Mouse (Mus musculus) left cerebral cortex, postnatal 36 days (tissue): ENCODE measurements around the gene Plcb2. TPM values are rescaled to one million over a fixed set of nuclear protein-coding genes. Genes with fewer than 3 reads are reported as not detected.

Source experiments
- DNase-seq, 2 experiments: peaks; one replicate each; pipeline ENCODE4 v3.0.0; 2021 to 2022; ENCODE audit warnings: low spot score in 2 of 2, mixed read lengths in 1 of 2
- intact Hi-C: fragments of 180-260 bp; cut with DNase I; formaldehyde crosslinking; loops from one replicate; pipeline ENCODE4 v1.15.1; 2025
- total RNA-seq, 2 experiments: library from RNA; stranded (reverse); gene quantifications; 2 replicates each; pipeline ENCODE4 v1.2.3; 2021

Plcb2 gene
- total RNA-seq, 2 experiments from 2014 or later = 2.4 to 3.4 TPM

DNA sequence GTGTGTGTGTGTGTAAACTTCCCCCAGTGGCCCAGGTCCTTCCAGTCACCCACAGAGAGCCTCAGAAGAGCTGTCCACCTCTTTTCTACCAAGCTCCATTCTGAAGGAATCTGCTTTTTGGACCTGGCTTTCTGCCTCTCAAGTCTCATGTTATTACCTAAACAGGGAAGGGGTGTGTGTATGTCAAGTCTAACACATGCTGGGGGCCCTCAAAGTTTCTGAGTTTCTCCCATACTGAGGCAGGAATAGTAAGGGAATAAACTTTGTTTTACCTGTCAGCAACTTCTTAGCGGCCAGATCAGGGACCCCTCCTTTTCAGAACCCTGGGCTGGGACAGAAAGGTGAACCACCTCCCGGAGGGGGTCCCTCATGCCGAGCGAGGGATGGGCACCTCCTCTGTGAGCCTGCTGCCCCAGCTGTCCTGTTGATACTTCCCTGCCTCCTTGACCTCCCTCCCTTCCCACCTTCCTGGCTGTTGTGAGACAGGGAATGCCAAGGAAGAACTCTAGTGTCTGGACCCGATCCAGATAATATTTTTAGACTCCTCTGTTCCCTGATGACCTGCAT lies 30.8 kb downstream of the Plcb2 start:
- DNase-seq = no peak
- intact Hi-C loops = loop anchor here (5.0 kb wide), 1 partner anchor 210 kb away; no protein-coding TSS in a partner anchor

DNA sequence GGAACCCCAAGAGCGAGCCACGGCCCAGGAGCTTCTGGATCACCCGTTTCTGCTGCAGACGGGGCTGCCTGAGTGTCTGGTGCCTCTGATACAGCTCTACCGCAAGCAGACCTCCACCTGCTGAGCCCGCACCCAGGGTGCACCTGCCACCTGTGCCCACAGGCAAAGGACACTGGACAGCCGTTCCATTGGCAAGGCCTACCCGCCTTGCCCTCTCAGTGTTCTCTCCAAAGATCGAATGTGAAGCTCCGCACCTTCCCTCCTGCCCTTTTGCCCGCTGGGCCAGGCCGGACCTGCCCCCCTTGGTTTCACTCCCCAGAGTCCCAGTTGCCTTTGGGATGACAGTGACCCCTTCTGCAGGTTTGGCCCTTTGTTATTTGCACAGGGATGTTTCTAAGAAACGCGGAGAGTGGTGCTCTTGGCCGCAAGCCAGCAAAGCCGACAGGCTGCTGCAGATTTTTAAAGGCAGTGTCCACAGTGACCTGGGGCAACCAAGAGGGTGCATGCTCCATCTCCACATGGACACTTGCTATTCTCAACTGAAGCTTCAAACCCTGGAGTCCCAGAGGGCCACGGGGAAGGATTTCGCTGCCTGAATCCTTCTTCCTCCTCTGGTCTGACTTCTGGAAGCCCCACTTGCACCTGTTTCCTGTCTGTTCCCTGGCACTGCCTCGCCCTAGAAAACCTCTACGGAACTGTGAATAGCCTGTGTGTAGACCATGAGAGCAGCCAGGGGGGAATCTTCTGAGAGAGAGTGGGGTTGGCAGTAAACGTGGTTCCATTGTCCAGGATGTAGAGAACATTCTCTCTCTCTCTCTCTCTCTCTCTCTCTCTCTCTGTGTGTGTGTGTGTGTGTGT lies 31.6 kb downstream of the Plcb2 start:
- intact Hi-C loops = loop anchor here (5.0 kb wide), 1 partner anchor 209 kb away; no protein-coding TSS in a partner anchor
- no peak for DNase-seq

DNA sequence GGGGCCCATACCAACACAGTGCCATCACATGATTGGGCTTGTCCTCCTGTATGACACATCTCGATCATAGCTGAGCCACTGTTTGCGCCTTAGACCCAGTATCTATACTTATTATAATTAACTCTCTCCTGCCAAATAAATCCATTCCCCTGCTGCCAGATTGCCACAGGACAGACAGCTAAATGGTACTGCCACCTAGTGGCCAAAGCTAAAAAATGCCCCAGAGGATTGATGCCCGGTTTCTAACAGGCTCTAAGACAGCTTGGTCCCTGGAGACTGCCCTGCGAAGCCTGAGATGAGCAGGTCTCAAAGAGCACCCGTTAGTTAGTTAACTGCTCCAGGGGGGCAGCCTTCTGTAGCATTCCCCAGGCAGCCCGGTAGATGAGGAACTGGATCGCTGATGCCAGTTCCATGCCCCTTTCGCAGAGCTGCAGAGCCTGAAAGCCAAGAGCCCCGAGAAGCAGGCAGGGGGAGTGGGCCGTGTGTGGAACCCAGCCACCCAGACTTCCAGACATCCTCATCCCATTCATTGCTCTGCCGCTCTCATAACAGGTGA lies 32.5 kb downstream of the Plcb2 start:
- DNase-seq = no peak
- intact Hi-C loops = loop anchor here (1.0 to 5.0 kb wide), 2 partner anchors 57 to 208 kb away; no protein-coding TSS in a partner anchor

DNA sequence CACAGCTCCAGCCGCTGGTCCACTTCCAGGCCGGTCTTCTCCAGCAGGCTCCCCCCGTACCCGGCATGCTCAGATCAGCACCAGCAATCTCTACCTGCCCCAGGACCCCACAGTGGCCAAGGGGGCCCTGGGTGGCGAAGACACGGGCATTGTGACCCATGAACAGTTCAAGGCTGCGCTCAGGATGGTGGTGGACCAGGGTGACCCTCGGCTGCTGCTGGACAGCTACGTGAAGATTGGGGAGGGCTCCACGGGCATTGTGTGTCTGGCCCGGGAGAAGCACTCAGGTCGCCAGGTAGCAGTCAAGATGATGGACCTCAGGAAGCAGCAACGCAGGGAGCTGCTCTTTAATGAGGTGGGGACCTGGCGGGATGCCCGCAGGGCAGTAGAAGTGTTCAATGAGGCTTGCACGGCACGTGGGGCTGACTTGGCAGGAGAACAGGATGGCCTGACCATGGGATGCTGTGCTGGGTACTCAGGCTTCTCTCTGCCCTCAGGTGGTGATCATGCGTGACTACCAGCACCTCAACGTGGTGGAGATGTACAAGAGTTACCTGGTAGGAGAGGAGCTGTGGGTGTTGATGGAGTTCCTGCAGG lies 34.8 kb downstream of the Plcb2 start:
- DNase-seq = no peak
- intact Hi-C loops = no loop called here

DNA sequence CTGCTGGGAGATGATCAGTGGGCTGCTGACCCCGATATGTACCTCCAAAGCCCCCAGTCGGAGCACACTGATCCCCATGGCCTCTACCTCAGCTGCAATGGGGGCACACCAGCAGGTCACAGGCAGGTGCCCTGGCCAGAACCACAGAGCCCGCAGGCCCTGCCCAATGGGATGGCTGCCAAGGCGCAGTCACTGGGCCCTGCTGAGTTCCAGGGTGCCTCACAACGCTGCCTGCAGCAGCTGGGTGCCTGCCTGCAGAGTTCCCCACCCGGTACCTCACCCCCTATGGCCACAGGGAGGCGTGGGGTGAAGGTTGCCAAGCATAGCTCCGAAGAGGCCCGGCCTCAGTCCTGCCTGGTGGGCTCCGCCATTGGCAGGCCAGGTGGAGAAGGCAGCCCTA lies 38.4 kb downstream of the Plcb2 start:
- intact Hi-C loops = no loop called here
- no peak for DNase-seq

DNA sequence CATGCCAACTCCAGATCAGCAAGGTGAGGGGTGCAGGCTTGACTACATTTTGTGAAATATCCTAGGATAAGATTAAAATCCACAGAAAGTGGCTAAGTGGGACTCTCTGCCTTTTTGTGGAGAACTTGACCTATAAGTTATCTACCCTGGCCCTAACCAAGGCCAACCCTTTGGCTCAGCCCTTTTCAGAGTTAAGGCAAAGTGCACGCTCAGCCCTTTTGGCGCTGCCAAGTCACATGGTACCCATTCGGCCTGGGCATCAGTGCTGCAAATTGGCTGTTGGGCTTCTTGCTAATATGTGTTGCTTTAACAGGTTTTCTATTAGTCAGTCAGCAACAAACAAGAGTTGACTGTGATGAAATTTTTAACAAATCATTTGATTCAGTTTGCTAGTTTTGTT lies 40.4 kb downstream of the Plcb2 start:
- no peak for DNase-seq
- intact Hi-C loops = no loop called here

DNA sequence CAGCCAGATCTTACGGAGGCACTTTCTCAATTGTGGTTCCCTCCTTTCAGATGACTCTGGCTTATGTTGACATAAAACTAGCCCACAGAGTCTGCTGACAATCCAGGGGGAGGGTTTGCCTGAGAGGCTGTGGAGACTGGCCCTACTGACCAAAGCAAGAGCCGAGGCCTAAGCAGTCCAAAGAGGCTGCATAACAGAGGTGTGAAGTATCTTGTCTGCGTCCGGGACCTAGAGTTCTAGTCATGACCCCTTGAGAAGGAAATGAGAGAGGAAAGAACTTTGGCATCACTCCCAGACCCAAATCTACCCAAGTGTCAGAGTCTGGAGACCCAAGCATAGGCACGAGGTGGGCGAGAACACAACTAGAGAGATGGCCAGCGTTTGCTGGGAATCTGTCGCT lies 41.5 kb downstream of the Plcb2 start:
- intact Hi-C loops = no loop called here

DNA sequence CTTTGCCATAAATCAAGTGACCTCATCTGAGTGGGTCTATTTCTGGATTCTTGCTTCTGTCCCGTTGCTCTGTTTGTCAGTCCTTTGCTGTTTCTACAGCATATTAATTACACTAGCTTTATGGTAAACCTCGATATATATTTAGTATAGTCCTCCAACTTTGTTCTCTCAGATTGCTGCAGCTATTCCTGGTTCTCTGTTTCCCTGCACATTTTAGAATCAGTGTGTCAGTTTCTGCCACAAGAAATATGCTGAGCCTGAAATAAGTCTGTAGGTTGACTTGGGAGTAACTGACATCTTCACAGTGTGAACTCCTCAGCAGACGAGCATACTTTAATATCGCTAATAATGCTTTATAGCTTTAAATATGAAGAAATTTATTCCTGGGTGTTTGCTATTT lies 43.1 kb downstream of the Plcb2 start:
- intact Hi-C loops = no loop called here
- DNase-seq = no peak

More for the DNA sequence above, 41.5 kb downstream of the Plcb2 start:
- no peak for DNase-seq

DNA sequence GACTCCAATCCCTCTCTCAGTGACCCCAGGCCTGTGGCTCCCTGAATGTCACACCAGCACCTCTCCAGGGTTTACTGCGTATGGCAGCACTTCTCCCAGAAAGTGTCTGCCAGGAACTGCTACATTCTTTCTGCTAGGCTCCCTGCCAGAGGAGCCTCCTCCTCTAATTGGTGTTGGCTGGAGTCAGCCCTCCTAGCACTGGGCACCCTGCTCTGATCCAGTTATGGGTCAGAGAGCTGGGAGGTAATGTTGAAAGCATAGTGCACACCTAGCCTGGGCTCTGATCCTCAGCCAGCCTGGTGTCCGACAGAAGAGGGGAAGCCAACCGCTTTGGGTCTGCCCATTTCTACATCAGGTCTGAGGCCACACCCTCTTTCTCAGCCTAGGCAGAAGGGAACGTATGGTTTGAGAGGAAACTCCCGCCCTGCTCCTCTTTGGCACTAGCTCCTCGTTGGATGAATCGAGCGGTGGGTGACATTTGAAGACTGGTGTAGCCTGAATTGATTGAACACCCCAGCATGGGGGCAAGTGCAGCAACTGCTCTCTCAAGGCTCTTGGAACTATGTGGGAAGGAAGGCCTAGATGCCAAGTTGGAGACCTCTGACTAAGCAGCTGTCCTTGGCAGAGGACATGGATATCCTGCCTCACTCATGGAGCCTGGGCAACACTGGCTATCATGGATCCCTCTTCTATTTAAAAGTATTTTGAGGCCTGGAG lies 45.5 kb downstream of the Plcb2 start:
- intact Hi-C loops = no loop called here
- no peak for DNase-seq

DNA sequence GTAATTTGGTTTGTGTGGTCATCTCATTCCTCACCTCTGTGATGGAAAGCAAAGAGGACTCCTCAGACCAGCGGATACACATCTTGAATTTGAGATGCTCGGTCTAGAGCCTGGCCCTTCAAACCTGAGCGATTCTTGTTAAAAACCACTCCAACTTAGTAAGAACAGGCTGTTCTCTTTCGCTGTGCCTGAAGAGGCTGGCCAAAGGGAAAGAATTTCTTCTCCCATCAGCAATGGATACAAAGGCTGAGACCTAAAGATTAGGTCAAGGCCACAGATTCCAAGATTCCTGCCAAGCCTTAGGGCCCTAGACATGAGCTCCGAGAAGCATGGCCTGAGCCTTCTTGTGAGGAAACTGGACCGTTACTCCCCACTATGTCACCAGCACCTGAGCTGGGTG lies 47.3 kb downstream of the Plcb2 start:
- intact Hi-C loops = no loop called here
- no peak for DNase-seq

DNA sequence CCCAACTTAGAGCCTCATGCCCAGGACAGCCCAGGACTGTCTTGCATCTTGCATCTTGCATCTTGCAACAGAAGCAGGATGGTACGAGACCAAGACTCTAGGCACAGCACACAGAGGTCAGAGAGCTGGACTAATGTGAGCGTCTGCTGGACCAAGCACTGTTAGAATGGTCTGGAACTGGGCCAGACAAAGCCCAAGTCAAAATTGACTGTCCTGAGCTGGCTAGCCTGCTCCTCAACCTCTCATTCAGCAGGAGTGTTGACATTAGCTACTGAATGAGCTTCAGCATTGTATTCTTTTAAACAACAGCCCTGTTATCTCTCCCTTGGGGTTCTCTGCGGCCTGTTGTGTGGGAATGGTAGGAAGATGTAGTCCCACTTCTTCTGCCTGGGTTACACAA lies 48.7 kb downstream of the Plcb2 start:
- intact Hi-C loops = no loop called here
- no peak for DNase-seq

DNA sequence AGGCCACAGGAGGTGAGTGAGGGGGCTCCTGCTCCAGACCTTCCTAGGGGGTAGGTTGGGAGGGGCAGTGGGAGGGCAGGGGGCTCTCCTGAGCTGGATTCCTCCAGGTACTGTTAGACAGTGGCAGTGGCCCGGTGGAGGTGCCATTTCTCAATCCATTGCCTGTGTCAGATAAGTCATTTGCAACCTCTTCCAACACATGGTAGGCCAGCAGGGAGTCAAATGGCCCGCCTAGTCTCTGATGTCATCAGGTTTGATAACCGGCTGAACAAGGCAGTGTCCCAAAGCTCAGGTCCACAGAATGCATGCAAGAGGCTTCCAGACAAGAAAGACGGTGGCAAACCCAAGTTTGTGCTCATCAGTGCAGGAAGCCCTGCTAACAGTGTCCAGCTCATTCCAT lies 50.4 kb downstream of the Plcb2 start:
- no peak for DNase-seq
- intact Hi-C loops = no loop called here

DNA sequence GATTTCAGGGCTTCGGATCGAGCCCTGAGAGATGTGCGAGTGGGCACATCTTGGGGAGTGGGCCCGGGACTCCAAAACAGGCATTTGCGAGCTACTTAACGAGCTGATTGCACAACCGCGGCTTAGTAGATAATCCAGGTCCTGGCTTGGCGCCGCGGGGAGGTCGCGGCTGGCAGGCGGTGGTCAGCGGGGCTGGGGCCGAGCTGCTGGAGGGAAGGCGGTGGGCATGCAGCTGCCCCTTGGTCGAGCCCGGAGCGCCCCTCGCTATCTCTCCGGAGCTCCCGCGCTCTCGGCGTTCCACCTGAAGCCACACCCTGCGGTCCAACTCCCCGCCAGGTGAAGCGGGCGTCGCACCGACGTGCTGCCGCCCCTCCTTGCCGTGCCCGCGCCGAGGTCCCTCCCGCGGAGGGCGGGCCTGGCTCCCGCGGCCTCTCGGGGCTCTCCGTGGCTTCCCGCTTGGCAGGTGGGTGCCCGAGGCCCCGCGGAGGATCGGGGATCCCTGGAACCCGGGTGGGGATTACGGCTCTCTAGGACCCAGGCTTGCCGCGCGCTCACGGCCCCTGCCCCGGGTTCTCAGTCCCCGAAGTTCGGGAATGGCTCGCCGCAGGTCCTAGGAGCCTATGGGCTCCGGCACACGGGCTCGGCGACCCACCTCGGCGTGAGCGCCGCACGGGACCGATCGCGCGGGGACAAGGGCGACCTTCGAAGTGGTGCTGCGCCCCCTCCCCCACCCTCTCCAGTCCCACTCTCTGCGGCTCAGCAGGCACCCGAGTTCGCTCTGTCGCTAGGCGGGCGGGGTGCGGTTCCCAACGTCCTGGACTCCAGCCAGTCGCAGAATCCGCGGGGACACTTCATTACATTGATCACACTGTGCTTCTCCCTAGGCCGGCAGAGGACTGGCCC lies 51.1 kb downstream of the Plcb2 start:
- no peak for DNase-seq
- intact Hi-C loops = no loop called here

DNA sequence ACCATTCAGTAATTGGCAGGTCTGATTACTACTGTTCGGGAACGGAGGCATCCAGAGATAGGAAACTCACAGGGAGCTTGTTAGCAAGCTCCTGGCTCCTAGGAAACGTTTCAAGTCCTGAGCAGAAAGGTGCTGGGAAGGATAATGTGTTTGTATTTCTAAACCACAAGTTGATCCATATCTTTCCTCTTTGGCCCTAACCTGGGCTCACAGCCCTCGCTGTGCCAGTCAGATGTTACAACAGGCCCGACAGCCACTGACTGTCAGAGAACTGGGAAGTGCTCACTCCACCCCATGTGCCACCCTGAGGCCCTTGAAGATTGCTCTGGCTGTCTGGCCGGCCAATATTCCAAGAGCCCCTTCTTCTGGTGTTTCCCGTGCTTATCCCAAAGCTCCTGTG lies 53.7 kb downstream of the Plcb2 start:
- intact Hi-C loops = no loop called here
- DNase-seq = no peak

DNA sequence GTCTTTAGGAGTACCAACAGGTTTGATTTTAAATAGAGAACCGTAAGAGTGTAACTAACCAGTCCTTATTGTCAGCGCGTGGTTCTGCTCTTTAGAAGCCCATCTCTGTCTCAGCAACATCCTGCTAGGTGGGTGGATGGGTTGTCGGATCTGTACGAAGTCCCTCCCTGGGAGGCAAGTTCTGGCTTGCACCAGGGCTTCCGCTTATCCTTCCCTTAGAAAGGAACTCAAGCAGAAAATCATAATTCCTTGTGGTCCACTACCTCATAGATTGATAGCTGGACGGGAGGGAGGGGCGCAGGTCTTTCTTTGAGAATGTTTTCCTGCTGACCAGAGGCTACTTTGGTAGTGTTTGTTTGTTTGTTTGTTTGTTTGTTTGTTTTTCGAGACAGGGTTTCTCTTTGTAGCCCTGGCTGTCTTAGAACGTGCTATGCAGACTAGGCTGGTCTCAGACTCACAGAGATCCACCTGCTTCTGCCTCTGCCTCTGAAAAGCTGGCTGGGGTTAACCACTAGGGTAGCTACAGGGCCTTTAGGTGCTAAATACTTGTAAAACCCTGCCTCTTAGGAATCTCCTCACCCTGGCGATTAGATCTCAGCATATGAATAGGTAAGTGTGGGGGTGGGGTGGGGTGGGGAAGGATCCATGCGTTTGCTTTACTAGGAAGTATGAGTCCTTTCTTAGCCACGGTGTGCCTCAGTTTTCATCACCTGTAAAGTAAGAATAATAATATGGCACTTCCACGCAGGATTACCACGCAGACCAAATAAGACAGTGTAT lies 54.4 kb downstream of the Plcb2 start:
- intact Hi-C loops = no loop called here

DNA sequence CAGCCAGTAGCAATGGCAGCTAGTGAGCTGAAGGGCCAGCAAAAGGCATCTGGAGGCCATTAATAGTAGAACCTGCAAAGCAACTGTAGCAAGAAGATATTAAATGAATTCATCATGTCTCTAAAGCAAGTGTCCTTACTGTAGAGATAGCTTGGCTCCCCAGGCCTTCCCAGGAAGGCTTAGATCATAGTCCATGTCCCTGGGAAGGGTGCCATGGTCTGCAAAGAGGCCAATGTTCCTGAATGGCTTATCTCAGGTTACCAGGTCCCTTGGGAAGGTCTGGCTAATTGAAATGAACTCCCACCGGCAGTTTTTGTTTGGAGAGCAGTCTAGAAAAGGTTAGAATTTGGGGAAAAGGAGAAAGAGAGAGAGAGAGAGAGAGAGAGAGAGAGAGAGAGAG lies 56.5 kb downstream of the Plcb2 start:
- no peak for DNase-seq
- intact Hi-C loops = no loop called here

More for the DNA sequence above, 54.4 kb downstream of the Plcb2 start:
- DNase-seq = no peak

DNA sequence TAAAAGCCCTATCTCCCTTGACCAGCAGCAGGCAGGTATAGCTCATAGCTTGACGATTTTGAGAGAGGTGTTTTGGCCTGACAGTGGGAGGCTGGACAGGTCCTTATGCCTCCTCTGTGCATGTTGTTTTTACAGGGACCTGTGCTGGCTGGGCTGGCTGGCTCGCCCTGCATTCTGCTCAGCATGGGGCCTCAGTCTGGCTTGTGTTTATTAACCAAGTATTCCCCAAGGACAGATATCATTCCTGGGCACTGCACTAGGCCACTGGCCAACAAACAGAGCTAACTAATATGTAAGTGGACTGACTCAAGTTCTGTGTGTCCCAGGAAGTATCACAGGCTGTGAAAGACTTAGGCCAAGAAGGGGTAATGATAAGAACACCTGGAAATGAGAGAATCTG lies 58.5 kb downstream of the Plcb2 start:
- DNase-seq = no peak
- intact Hi-C loops = no loop called here

DNA sequence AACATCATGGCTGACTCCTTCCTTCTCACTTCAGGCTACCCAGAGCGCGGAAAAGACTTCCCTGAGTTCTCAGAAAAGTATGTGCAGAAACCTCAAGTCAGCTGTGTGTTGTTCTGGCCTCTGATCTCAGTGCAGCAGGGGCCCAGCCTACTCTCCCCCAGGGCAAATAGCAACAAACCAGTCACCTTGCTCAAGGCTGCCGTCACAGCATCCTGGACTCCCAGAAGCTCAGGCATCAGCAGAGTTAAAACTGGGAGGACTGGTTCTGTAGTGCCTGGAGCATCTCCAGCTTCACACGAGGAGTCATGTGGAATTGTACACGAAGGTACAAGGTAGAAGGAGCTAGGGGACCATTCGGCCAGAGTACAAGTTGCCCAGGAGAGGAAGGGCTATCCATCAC lies 59.0 kb downstream of the Plcb2 start:
- DNase-seq = no peak
- intact Hi-C loops = no loop called here
